Mouse (Mus musculus): ENCODE results near the gene Olfr1045.
"Not testable (repeated sequence)": the region's sequence is repeated elsewhere in the genome, so short reads cannot be mapped to it uniquely, and the experiment has no call there.

Olfr1045 gene

DNA sequence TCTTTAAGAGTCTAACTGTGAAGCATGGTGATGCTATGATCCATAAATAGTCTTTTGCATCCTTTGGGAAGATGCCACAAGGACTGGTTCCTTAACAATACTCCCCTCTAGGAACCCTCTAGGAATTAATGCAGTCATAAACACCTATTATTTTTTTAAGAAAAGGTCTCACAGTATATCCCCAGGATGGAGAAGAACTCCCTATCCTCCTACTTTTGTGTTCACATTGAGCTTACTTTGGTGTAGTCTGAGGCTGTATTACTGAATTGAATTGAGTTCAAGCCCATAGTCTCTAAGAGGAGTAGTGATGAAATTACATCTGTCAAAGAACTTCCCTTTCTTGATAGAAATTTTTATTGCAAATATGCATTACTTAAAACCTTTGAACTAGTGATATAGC lies at the start of gene Olfr1045:
Olfr1045 (minus strand) TSS at position 101 of the 400 bp plus-strand sequence.
- no peak for DNase-seq (ENCODE audit: low spot score in 2 of 2)

GRCm38 (mm10) chr2:86240189-86240588 lies 37.4 kb upstream of the Olfr1045 start, which contains the start of gene Olfr1048:
TSS of gene Olfr1048 (minus strand) at chr2:86240289.
- DNase-seq (ENCODE audit: low spot score in 2 of 2): no peak

DNA sequence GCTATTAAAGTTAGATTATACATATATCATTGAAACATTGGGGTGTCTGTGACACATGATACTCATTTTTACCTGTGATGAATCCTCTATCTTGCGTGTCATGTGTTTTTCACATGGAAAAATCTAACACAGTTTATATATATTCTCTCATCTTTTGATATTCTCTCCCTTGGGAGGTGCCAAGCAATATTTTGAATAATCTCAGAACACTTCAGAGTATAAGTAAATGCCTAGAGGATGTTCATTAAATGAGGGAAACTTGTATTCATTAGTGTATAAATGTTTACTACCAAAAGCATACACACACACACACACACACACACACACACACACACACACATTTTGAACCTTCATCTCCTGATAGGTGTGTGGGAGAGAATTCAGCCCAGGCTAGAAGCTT lies 28.5 kb upstream of the Olfr1045 start, which contains the start of gene Olfr1047:
Olfr1047 (minus strand) TSS at position 101 of the 400 bp plus-strand sequence.
- DNase-seq (ENCODE audit: low spot score in 2 of 2): no peak

GRCm38 (mm10) chr2:86219214-86219613 lies 16.4 kb upstream of the Olfr1045 start, which contains the start of gene Olfr1046:
TSS of gene Olfr1046 (minus strand) at chr2:86219314.
- DNase-seq (ENCODE audit: low spot score in 2 of 2): no peak

- DNase-seq (ENCODE audit: low spot score in 2 of 2): no peak
Observed at GRCm38 (mm10) chr2:86195863-86196262, 6.9 kb downstream of the Olfr1045 start.

- DNase-seq (ENCODE audit: low spot score in 2 of 2): no peak
Observed at GRCm38 (mm10) chr2:86185583-86185982, 17.2 kb downstream of the Olfr1045 start, which contains the start of gene Olfr52. TSS of gene Olfr52 (minus strand) at chr2:86185683.

DNA sequence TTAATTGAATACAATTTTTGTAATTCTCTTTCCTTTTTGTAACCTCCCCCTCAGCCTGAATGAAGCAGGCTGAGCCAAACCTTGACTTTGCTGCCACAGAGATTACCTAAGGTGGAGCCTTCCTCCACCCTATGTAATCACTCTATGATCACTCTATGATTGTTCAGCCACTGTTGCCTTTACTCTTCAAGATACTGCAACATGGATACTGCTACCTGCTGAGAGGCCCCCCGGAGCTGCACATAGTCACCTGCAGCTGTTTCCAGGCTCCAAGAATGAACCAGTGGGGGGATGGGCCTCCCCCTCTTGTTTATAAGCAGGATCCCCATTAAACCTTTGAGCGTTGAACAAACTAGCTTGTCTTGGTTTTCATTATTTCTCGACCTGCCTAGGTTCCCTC lies 22.9 kb downstream of the Olfr1045 start:
- no peak for DNase-seq (ENCODE audit: low spot score in 2 of 2)

GRCm38 (mm10) chr2:86177720-86178119 lies 25.1 kb downstream of the Olfr1045 start, which contains the start of gene Olfr1044:
TSS of gene Olfr1044 (minus strand) at chr2:86177820.
- DNase-seq (ENCODE audit: low spot score in 2 of 2): no peak

DNA sequence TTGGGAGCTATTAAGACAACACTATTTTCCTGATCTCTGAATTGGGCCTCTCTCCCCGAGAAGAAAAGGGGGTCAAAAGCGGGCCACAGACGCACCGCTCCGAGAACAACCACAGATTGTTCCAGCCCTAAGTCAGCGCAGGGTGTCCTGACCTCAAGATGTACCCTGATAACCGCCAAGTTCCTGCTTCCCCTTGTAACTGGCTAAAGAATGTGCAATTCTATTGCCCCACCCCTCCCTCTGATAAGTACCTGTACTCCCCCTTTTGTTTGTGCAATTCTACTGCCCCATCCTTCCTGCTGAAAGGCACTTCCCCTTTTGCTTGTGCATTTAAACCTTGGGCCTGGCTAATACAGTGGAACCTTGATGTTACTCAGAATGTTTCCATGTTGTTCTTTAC lies 27.4 kb downstream of the Olfr1045 start:
- DNase-seq (ENCODE audit: low spot score in 2 of 2): not testable (repeated sequence)

DNA sequence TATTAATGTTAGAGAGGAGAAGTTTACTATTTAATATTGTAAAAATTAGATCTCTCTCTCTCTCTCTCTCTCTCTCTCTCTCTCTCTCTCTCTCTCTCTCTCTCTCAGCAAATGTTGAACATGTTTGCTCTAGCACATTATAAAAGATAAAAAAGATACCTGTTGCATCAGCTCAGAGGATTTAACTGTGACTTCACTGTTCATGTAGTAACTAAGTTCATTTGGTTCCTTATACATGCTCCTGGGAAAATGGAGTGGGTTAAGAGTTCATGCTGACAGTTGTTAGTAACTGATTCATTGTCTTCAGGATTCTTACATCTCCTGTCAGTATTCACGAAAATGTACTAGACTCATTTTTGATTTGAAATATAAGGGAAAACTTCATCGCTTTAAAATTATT lies 35.4 kb downstream of the Olfr1045 start, which contains the start of gene Olfr1043:
Olfr1043 (minus strand) TSS at position 101 of the 400 bp plus-strand sequence.
- DNase-seq (ENCODE audit: low spot score in 2 of 2): no peak

DNA sequence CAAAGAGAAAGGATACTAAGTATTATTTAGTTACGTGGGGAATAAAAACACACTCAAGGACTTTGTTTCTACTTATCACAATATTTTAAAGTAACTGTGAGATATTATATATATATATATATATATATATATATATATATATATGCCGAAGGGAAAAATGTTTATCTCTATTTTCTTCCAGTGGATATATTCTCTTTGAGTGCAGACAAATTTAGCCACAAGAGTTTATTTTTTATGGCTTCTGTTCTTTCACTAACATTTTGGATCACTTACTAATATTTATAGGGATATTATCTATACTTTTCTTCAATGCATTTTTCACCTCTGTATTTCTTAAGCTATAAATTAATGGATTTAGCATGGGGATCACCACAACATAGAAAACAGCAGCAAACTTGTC lies 41.1 kb downstream of the Olfr1045 start, which contains the start of gene Olfr1042:
Olfr1042 (minus strand) TSS at position 101 of the 400 bp plus-strand sequence.
- DNase-seq (ENCODE audit: low spot score in 2 of 2): no peak

DNA sequence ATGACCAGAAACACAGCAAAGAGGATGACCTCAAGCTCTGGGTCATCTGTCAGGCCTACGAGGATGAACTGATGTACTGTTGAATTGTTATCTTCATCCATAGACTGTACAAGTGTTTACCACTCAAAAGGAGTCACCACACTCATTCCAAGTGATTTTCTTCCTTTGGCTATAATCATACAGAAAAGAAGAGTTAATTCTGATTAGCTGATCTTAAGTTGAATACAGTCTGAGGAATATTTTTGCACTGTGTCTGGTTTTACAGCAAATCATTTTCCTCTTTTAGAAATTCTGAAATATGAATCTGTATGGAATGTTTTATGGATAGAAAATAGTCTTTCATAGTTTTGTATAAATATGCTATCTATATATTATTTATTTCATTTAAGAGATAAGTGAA lies 56.2 kb downstream of the Olfr1045 start, which contains the start of gene Olfr1040:
Olfr1040 (minus strand) TSS at position 101 of the 400 bp plus-strand sequence.
- no peak for DNase-seq (ENCODE audit: low spot score in 2 of 2)

All from right cerebral cortex, postnatal 36 days (tissue).